Mouse (Mus musculus): ENCODE results near the gene Aig1. TPM values are rescaled to one million over a fixed set of nuclear protein-coding genes. Genes with fewer than 3 reads are reported as not detected.

The Aig1 gene
- polyA plus RNA-seq, 1 experiment, result not detected

DNA sequence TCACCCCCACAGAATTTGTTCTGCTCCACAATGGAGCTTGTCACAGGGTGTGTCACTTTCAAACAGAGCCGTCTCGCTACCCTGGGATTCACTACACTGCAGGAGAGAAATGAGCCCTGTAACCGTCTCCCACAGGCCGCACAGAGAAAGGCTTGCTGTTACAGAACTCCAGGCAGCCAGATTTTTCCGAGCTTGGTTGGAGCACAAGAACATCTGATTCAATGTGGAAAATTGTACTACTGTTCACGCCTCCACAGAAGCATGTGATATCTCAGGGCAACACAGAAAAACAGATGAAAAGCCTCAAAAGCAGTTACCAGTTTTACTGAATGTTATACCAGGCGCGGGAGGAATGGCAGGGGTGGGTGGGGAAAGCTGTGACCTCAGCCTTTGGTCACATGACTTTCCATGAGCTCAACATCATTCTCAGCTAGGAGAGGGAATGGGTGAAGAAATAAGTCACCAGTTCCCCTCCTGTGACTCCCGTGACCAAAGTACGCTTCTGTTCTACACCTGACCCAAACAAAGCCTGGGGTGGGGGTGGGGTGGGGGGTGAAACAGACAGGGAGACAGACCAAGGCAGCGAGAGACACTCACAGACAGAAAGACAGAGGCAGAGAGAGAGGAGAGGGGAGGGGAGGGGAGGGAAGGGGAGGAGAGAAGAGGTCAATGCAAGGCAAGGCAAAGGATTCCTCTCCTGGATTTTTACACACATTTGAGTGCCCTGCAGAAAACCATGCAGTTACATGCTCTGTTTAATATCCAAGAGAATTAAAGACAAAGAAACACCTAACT is 7.5 kb downstream of the Aig1 start:
- TF ChIP-seq GATA1 (IDR thresholded peaks at IDR 0.05; ENCODE audit: low read length), result no peak

GRCm38 (mm10) chr10:13856438-13856837 is 12.3 kb downstream of the Aig1 start:
- TF ChIP-seq GATA1 (IDR thresholded peaks at IDR 0.05; ENCODE audit: low read length), result no peak

DNA sequence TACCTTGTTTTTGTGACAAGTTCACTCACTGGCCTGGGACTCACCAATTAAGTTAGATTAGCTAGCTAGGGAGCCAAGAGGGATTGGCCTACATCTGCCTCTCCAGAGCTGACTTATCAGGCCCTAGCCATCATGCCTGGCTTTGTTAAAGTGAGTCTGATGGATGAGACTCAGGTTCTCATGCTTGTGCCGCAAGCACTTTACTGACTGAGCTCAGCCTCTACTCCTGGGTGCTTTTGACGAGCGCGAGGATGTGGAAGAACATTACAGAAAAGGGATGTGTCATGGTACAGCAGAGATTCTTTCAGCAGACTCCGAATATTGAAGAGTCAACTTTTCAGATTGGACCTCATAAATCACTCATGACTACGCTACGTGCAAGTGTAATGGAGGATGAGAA is 12.8 kb downstream of the Aig1 start:
- TF ChIP-seq GATA1 (IDR thresholded peaks at IDR 0.05; ENCODE audit: low read length), result no peak

DNA sequence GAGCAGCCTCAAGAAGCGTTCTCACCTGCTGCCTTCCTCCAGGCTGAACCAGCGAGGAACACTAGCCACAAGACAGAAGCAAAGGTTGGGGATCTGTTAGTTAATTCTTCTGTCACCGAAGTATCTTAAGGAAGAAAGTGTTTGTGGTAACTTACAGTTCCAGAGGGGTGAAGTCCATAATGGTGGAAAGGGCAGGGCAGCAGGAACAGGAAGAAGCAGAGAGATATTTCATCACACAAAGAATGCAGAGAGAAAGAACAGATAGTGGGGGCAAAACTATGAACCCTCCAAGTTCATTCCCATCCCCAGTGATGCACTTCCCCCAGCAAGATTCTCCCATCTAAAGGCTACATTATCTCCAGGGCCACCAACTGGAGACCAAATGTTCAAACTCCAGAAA is 13.7 kb downstream of the Aig1 start:
- TF ChIP-seq GATA1 (IDR thresholded peaks at IDR 0.05; ENCODE audit: low read length), result no peak

DNA sequence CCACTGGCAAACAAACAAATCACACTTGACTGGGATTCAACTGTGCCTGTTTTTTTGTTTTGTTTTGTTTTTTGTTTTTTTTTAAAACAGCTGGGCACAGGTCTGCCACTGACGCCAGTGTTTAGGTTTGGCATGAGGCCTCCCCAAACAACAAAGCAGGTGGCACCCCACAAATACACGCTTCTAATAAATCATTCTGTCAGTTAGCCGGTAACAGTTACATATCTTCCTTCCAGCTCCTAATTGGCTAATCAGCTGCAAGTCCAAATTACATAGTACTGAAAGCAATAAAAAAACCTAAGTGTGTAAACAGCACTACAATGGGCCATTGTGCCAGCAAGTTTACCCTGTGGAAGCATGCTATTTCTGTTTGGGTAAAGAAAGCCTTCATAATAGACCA is 18.7 kb downstream of the Aig1 start:
- no peak for TF ChIP-seq GATA1 (IDR thresholded peaks at IDR 0.05; ENCODE audit: low read length)

GRCm38 (mm10) chr10:13849205-13849604 is 19.6 kb downstream of the Aig1 start:
- TF ChIP-seq GATA1 (IDR thresholded peaks at IDR 0.05; ENCODE audit: low read length), result no peak

DNA sequence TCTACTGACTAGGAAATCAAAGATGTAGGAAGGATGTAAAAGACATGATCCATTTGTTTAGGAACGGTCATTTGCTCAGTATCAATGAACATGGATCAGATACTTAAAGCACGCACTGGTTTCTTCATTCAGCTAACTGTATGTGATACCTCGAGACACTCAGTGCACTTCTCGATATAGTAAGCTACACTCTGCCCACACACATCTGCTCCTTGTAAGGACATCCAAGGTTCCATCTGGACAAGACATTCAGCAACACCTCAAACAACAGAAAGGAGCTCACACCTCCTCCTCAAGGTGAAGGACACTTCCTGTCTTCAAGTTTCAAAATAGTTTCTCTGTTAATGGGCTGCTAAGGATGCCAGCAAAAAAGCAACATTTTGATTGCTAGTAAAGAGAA is 23.9 kb downstream of the Aig1 start:
- TF ChIP-seq GATA1 (IDR thresholded peaks at IDR 0.05; ENCODE audit: low read length), result no peak

DNA sequence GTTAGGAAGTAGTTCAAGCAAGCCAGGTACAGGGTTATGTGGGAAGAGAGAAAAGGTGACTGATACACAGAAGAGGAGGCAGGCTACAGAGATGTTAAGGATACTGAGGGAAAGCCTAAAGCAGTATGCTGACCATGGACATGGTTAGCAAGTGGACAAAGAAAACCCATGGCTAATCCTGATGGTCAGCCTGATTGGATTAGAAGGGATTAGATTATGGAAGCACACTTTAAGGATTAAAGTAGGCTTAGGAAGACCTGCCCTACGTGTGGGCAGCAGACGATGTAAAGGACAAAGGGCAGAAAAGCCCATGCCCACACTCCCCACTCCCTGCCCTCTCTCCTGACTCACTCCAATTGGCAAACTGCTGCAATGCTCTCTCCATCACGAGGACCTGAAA is 25.0 kb downstream of the Aig1 start:
- TF ChIP-seq GATA1 (IDR thresholded peaks at IDR 0.05; ENCODE audit: low read length), result no peak

DNA sequence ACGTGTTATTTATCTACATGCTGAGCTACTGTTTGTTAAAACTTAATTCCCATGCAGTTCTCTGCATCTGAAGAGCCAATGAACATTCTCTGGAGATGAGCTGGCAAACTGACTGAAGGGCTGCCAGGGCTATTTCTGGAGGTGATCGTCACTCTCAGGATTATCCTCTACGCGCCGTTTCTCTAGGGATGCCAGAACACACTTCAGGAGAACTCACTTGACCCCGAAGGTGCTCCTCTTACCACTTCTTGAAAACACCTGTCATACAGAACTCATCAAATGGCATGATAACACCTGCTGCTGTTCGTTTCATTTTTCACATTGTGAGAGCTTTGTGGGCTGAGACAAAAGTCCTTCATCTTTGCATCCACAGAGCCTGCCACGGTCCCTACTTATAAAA is 25.9 kb downstream of the Aig1 start:
- TF ChIP-seq GATA1 (IDR thresholded peaks at IDR 0.05; ENCODE audit: low read length), result no peak

- no peak for TF ChIP-seq GATA1 (IDR thresholded peaks at IDR 0.05; ENCODE audit: low read length)
Measured at GRCm38 (mm10) chr10:13838511-13839126, 30.2 kb downstream of the Aig1 start.

GRCm38 (mm10) chr10:13837709-13838456 is 30.9 kb downstream of the Aig1 start:
- no peak for TF ChIP-seq GATA1 (IDR thresholded peaks at IDR 0.05; ENCODE audit: low read length)

GRCm38 (mm10) chr10:13836956-13837355 is 31.8 kb downstream of the Aig1 start:
- no peak for TF ChIP-seq GATA1 (IDR thresholded peaks at IDR 0.05; ENCODE audit: low read length)

DNA sequence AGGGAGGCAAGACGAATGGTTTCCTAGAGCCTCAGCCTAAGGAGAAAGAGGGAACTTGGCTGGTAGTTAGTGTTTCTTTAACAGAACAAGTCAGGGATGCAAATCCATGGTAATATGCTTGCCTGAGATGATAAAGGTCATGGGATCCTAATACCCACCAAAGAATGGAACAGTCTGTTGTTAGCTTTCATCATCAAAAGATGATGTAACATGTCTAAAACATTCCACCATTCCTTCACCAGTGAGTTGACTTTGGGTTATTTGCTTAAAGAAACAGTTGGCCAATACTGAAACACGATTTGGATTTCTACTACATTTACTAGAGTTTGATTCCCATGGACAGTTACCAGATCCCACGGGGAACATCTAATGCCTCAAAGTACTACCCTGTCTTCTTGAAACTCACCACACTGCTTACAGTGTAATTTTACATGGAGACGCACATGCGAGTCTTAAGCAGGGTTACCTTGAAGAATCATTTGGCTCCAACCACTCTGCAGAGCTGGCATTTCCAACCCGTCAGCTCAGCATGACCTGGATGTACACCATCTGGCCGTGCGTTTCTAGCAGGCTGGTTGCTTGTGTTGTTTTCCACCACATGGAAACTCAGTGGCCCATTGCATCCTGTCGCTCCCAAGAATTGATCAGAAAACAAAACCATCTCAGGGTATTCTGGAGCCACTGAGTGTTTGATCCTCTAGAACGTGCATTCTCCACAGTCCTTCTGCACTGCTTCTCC is 32.9 kb downstream of the Aig1 start:
- no peak for TF ChIP-seq GATA1 (IDR thresholded peaks at IDR 0.05; ENCODE audit: low read length)

GRCm38 (mm10) chr10:13834056-13834455 is 34.7 kb downstream of the Aig1 start:
- no peak for TF ChIP-seq GATA1 (IDR thresholded peaks at IDR 0.05; ENCODE audit: low read length)

- no peak for TF ChIP-seq GATA1 (IDR thresholded peaks at IDR 0.05; ENCODE audit: low read length)
Measured at GRCm38 (mm10) chr10:13833066-13833566, 35.7 kb downstream of the Aig1 start.

All from G1E-ER4 (cell line).